Mouse (Mus musculus) limb, embryonic 14.5 days (tissue): ENCODE results near the gene Gstt1. TPM values are rescaled to one million over a fixed set of nuclear protein-coding genes. Genes with fewer than 3 reads are reported as not detected.
A peak's percentile ranks its signal among the peaks of the same experiment; 100 is the strongest.
"Not testable (repeated sequence)": the region's sequence is repeated elsewhere in the genome, so short reads cannot be mapped to it uniquely, and the experiment has no call there.

Experiments
- ATAC-seq: fragments of 200-750 bp; cut with Nextera tagmentation; 2 replicates; pipeline ENCODE4 v1.8.0; 2017; ENCODE audit warnings: low read depth, moderate number of reproducible peaks, moderate TSS enrichment; ENCODE audit not compliant: low FRiP score
- DNase-seq: peaks from one replicate; pipeline ENCODE4 v3.0.0-alpha.2; 2015; ENCODE audit warnings: low spot score
- H3K27ac ChIP-seq: fragments of 300-500 bp; sonication (generic); replicated peaks from 2 replicates; pipeline ENCODE4 v1.5.1; 2014; ENCODE audit warnings: low read depth, mild to moderate bottlenecking, low read length, moderate library complexity, mixed read lengths
- H3K27me3 ChIP-seq: fragments of 300-500 bp; sonication (generic); 2 replicates; pipeline ENCODE4 v1.6.1; 2014; ENCODE audit warnings: low read length, mixed read lengths; ENCODE audit not compliant: control insufficient read depth, insufficient read depth
- H3K36me3 ChIP-seq: fragments of 300-500 bp; sonication (generic); 2 replicates; pipeline ENCODE4 v1.6.1; 2014; ENCODE audit warnings: mild to moderate bottlenecking, low read length, moderate library complexity, mixed read lengths; ENCODE audit not compliant: control insufficient read depth, insufficient read depth
- H3K4me1 ChIP-seq: fragments of 300-500 bp; sonication (generic); 2 replicates; pipeline ENCODE4 v1.6.1; 2014; ENCODE audit warnings: antibody characterized with exemption, low read length, mixed read lengths; ENCODE audit not compliant: control insufficient read depth, insufficient read depth
- H3K4me2 ChIP-seq: fragments of 300-500 bp; sonication (generic); replicated peaks from 2 replicates; pipeline ENCODE4 v1.6.1; 2014; ENCODE audit warnings: low read depth, mild to moderate bottlenecking, low read length, moderate library complexity; ENCODE audit not compliant: severe bottlenecking
- H3K4me3 ChIP-seq: fragments of 300-500 bp; sonication (generic); replicated peaks from 2 replicates; pipeline ENCODE4 v1.5.1; 2014; ENCODE audit warnings: low read length
- H3K9ac ChIP-seq: fragments of 300-500 bp; sonication (generic); 2 replicates; pipeline ENCODE4 v1.6.1; 2014; ENCODE audit warnings: mild to moderate bottlenecking, low read depth, low read length, moderate library complexity; ENCODE audit not compliant: severe bottlenecking
- H3K9me3 ChIP-seq: fragments of 300-500 bp; sonication (generic); 2 replicates; pipeline ENCODE4 v1.6.1; 2016; ENCODE audit warnings: low read length; ENCODE audit not compliant: control insufficient read depth
- POLR2A ChIP-seq: fragments of 200-500 bp; IDR thresholded peaks from 2 replicates; pipeline ENCODE4 v1.8.0; 2012; ENCODE audit warnings: inconsistent platforms, mild to moderate bottlenecking, moderate library complexity, borderline replicate concordance; ENCODE audit not compliant: insufficient read depth, insufficient read length; ENCODE audit errors: extremely low read depth
- WGBS: fragments of 180-500 bp; shearing (Covaris S2); extraction: QIAGEN DNeasy Blood & Tissue Kit; methylation state at CpG from one replicate; pipeline ENCODE4 v1.1.7; 2014; 5-methylcytosine and 5-hydroxymethylcytosine counted together
- polyA plus RNA-seq, 2 experiments: library from polyadenylated mRNA; depleted of rRNA in 1 of 2; stranded (reverse) in 1 of 2; unstranded in 1 of 2; fragments of >200 nt; fragmentation: Nextera tagmentation in 1 of 2; extraction: Ambion mirVana in 1 of 2; gene quantifications; 2 replicates each; pipeline versions ENCODE4 v1.2.1 to v1.2.3; 2012 to 2014

The Gstt1 gene
- polyA plus RNA-seq (2012; rRNA removed) (27.0 and 30.0 TPM in 2 replicates), polyA plus RNA-seq (2014; fragmentation: Nextera tagmentation; extraction: Ambion mirVana) (22.3 and 25.7 TPM in 2 replicates)

DNA sequence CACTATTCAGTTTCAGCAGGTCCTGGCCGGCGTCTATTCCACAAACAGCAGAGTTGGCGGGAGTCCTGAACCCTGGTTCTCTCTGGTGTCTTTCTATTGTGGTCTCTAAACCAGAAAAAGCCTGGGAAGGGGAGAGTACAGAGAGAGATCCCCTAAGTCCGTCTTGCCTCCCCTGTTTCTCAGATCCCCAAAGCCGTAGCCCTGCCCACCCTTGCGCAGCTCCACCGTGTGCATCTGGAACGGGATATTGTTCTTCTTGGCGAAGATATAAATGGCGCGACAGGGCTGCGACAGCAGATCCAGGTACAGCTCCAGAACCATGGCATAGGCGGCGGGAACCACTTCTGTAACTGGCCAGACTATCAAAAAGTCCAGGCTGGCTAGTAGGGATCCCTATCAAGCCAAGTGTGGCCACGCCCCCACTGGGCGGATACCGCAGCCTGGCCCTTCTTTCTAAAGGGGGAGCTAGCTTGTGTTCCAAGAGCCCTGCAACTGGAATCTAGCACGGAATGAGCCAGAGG, at the start of gene Gstt1:
Gstt1 (minus strand) TSS at position 409 of the 521 bp plus-strand sequence.
- H3K27ac ChIP-seq, result no peak within 1 kb of the TSS
- TF ChIP-seq POLR2A, result no peak
- no peaks in the 10 kb centered on the region for H3K36me3 ChIP-seq
- peaks cover 7% of the 10 kb centered on the region for H3K4me1 ChIP-seq
- 4% methylated on average over 18 of the region's 18 CpGs for WGBS
- peak within 1 kb of the TSS; percentile 46 for H3K9ac ChIP-seq
- peak; percentile 62 for DNase-seq
- ATAC-seq, result peak; percentile 44; the same call in 1 of the 2 replicates
- H3K4me3 ChIP-seq, result peak within 1 kb of the TSS; percentile 43
- no peaks in the 10 kb centered on the region for H3K9me3 ChIP-seq
- peak within 1 kb of the TSS; percentile 65 for H3K4me2 ChIP-seq
- H3K27me3 ChIP-seq, result no peaks in the 10 kb centered on the region

DNA sequence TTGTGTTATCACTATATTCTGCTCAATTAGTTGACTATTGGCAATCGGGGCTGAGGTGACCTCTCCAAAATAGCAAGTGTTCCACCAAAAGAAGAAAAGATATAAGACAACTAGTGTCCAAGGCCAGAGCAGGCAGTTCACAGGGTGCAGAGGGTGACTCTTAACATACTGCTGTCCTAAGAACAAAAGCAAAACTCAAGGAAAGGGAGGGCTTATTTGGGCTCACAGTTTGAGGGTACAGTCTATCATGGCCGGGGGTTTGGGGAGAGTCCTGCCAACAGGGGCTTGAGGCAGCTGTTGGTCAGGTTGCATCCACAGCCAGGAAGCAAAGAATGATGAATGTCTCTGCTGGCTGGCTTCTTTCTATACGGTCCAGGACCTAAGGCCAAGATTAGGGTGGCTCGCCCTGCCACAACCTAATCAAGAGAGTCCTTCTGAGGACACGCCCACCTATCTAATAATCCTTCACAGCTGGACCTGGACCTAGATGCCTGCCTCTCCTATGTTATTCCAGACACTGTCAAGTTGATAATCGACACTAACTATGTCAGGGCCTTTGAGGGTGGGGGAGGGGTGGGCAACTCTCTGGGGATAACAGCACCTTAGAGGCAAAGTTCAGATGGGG, 47.0 kb upstream of the Gstt1 start:
- H3K36me3 ChIP-seq, result no peaks in the 10 kb centered on the region
- no peak overlapping the region for H3K4me3 ChIP-seq
- H3K9me3 ChIP-seq, result no peaks in the 10 kb centered on the region
- H3K27me3 ChIP-seq, result no peaks in the 10 kb centered on the region
- peak; percentile 1 for DNase-seq
- no peak for ATAC-seq
- 77% methylated on average over 6 of the region's 6 CpGs for WGBS
- H3K4me2 ChIP-seq, result no peak overlapping the region
- no peaks in the 10 kb centered on the region for H3K4me1 ChIP-seq
- no peak for TF ChIP-seq POLR2A
- H3K27ac ChIP-seq, result no peak overlapping the region
- no peak overlapping the region for H3K9ac ChIP-seq

DNA sequence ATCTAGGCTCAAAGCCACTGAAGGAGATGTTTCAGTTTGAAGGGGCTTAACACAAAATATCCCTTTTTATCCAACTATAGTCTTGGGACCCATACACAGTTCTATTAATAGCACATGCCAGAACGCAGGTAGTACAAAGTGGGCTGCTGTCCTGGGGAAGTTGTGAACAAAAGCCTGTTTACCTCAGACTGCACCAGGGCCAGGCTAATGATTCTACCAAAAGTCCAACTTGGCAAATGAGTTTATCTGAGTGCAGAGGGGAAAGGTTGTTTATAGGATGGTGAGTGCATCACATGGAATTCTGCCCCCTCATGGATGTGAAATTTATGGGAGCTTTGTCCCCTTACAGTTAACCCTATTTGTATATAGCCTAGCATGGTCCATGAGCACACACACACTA, 46.4 kb upstream of the Gstt1 start:
- ATAC-seq (no peak), DNase-seq (no peak)
- Histone ChIP-seq H3K4me2 (no peak overlapping the region), H3K9me3 (no peaks in the 10 kb centered on the region), H3K4me3 (no peak overlapping the region), H3K9ac (no peak overlapping the region), H3K36me3 (no peaks in the 10 kb centered on the region), H3K4me1 (no peaks in the 10 kb centered on the region), H3K27ac (no peak overlapping the region), H3K27me3 (no peaks in the 10 kb centered on the region)
- no peak for TF ChIP-seq POLR2A
- WGBS, result 48% methylated on average over 1 of the region's 1 CpGs

DNA sequence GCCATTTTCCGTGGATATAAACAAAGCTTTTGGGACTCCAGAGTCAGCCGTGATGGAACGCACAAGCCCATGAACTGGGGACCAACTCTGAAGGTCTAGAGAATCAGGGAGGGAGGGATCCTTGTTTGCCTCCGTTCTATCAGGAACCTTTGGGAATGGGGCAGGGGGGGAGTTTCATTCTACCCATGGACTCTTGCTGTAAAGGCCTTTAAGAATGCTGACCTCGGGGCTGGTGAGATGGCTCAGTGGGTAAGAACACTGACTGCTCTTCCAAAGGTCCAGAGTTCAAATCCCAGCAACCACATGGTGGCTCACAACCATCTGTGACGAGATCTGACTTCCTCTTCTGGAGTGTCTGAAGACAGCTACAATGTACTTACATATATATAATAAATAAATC, 45.5 kb upstream of the Gstt1 start:
- DNase-seq, ATAC-seq, H3K9ac ChIP-seq, H3K4me2 ChIP-seq, H3K9me3 ChIP-seq, H3K36me3 ChIP-seq, H3K27me3 ChIP-seq, H3K4me1 ChIP-seq, H3K4me3 ChIP-seq, H3K27ac ChIP-seq: not testable (repeated sequence)
- WGBS, result 80% methylated on average over 6 of the region's 6 CpGs

DNA sequence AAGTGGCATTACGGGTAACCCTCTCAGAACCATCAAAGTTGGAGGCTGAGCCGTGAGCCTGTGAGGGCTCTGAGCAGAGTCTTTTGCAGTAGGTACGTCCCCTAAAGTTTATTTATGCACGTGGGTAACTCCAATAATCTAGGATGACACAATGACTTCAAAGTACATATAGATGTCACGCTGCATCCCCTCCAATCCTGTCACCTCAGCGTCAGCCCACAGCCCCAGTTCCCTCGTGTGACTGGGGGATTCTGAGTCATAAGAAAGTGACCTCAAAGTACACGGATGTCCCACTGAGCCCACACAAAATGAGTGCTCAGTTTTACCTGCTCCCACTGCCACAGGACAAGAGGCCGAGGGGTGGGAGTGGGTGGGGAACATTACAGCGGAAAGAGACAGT, 40.7 kb upstream of the Gstt1 start:
- DNase-seq (no peak), ATAC-seq (no peak)
- Histone ChIP-seq H3K4me3 (no peak overlapping the region), H3K4me2 (no peak overlapping the region), H3K27me3 (no peaks in the 10 kb centered on the region), H3K9me3 (no peaks in the 10 kb centered on the region), H3K4me1 (peaks cover 23% of the 10 kb centered on the region), H3K36me3 (no peaks in the 10 kb centered on the region), H3K27ac (no peak overlapping the region), H3K9ac (no peak overlapping the region)
- no peak for TF ChIP-seq POLR2A
- WGBS, result 86% methylated on average over 10 of the region's 10 CpGs
